Mouse (Mus musculus): Measurements from ENCODE around the gene Ppp3ca.

- TF ChIP-seq ELF1 (IDR thresholded peaks at IDR 0.05; ENCODE audit: low read depth, low read length) = no peak
- TF ChIP-seq ZKSCAN1 (IDR thresholded peaks at IDR 0.05; ENCODE audit: low read depth, low read length) = no peak
- TF ChIP-seq POLR2A (IDR thresholded peaks at IDR 0.05; ENCODE audit: control insufficient read depth in 1 of 2, insufficient read depth in 1 of 2, low read depth in 1 of 2, low read length in 2 of 2, poor library complexity in 1 of 2) = no peak
- no peak for TF ChIP-seq CTCF (IDR thresholded peaks at IDR 0.05 in 2 of 3, conservative IDR thresholded peaks at IDR 0.05 in 1 of 3; ENCODE audit: control insufficient read depth in 1 of 3, insufficient read depth in 1 of 3, low read depth in 2 of 3, low read length in 3 of 3, poor library complexity in 1 of 3, severe bottlenecking in 1 of 3)
These were observed 14.5 kb downstream of the Ppp3ca start for GRCm38 (mm10) chr3:136684191-136684958.

Data from MEL (cell line).